Mouse (Mus musculus) v-Abl transformed pro-B cells (cell line): Measurements from ENCODE around the gene Zc2hc1c.

Source experiments
- in situ Hi-C, 2 experiments: fragments of 400-800 bp; cut with MboI; formaldehyde crosslinking; loops; one replicate each; pipeline ENCODE4 v1.15.1; 2025; ENCODE audit not compliant: unreplicated experiment in 2 of 2

The Zc2hc1c gene

GRCm38 (mm10) chr12:85288486-85289156, at the start of gene Zc2hc1c:
Gene Zc2hc1c (plus strand): TSS chr12:85288591.
- in situ Hi-C loops, result loop anchor here (5.0 kb wide), 2 partner anchors 116 to 121 kb away; no protein-coding TSS in a partner anchor

GRCm38 (mm10) chr12:85252083-85252482, 36.3 kb upstream of the Zc2hc1c start:
- in situ Hi-C loops, result no loop called here

GRCm38 (mm10) chr12:85256074-85256751, 32.2 kb upstream of the Zc2hc1c start:
- in situ Hi-C loops, result no loop called here

- in situ Hi-C loops, result no loop called here
Observed at GRCm38 (mm10) chr12:85257008-85257639, 31.3 kb upstream of the Zc2hc1c start.

GRCm38 (mm10) chr12:85262489-85262888, 25.9 kb upstream of the Zc2hc1c start:
- in situ Hi-C loops, result loop anchor here in 1 of 2 experiments (5.0 kb wide), 1 partner anchor 40 kb away; no protein-coding TSS in a partner anchor

- in situ Hi-C loops, result loop anchor here in 1 of 2 experiments (5.0 kb wide), 1 partner anchor 41 kb away; no protein-coding TSS in a partner anchor
Observed at GRCm38 (mm10) chr12:85263190-85263589, 25.2 kb upstream of the Zc2hc1c start.

- in situ Hi-C loops, result loop anchor here in 1 of 2 experiments (5.0 kb wide), 1 partner anchor 42 kb away; no protein-coding TSS in a partner anchor
Observed at GRCm38 (mm10) chr12:85264531-85264930, 23.9 kb upstream of the Zc2hc1c start.

- in situ Hi-C loops, result loop anchor here in 1 of 2 experiments (5.0 kb wide), 1 partner anchor 43 kb away; no protein-coding TSS in a partner anchor
Observed at GRCm38 (mm10) chr12:85264940-85265339, 23.5 kb upstream of the Zc2hc1c start.

- in situ Hi-C loops, result no loop called here
Observed at GRCm38 (mm10) chr12:85266248-85266647, 22.1 kb upstream of the Zc2hc1c start.

GRCm38 (mm10) chr12:85269821-85270220, 18.6 kb upstream of the Zc2hc1c start:
- in situ Hi-C loops, result loop anchor here in 1 of 2 experiments (5.0 kb wide), 1 partner anchor 33 kb away; no protein-coding TSS in a partner anchor

- in situ Hi-C loops, result loop anchor here in 1 of 2 experiments (5.0 kb wide), 1 partner anchor 33 kb away; no protein-coding TSS in a partner anchor
Observed at GRCm38 (mm10) chr12:85270319-85270718, 18.1 kb upstream of the Zc2hc1c start, which contains the start of gene Mlh3. Gene Mlh3 (minus strand): TSS chr12:85270599.

GRCm38 (mm10) chr12:85271132-85271842, 17.1 kb upstream of the Zc2hc1c start:
- in situ Hi-C loops, result loop anchor here in 1 of 2 experiments (5.0 kb wide), 1 partner anchor 34 kb away; no protein-coding TSS in a partner anchor

GRCm38 (mm10) chr12:85271843-85272206, 16.6 kb upstream of the Zc2hc1c start:
- in situ Hi-C loops, result loop anchor here in 1 of 2 experiments (5.0 kb wide), 1 partner anchor 35 kb away; no protein-coding TSS in a partner anchor

GRCm38 (mm10) chr12:85273508-85273907, 14.9 kb upstream of the Zc2hc1c start:
- in situ Hi-C loops, result loop anchor here in 1 of 2 experiments (5.0 kb wide), 1 partner anchor 36 kb away; no protein-coding TSS in a partner anchor

- in situ Hi-C loops, result no loop called here
Observed at GRCm38 (mm10) chr12:85276273-85276672, 12.1 kb upstream of the Zc2hc1c start.

- in situ Hi-C loops, result no loop called here
Observed at GRCm38 (mm10) chr12:85278919-85279318, 9.5 kb upstream of the Zc2hc1c start.

- in situ Hi-C loops, result no loop called here
Observed at GRCm38 (mm10) chr12:85279396-85280080, 8.9 kb upstream of the Zc2hc1c start.

- in situ Hi-C loops, result no loop called here
Observed at GRCm38 (mm10) chr12:85280105-85280844, 8.1 kb upstream of the Zc2hc1c start.
